Mouse (Mus musculus) liver, embryonic 11.5 days (tissue): ENCODE data around the gene Ivns1abp. TPM values are rescaled to one million over a fixed set of nuclear protein-coding genes. Genes with fewer than 3 reads are reported as not detected.

Experiments
- ATAC-seq: fragments of 200-750 bp; cut with Nextera tagmentation; replicated peaks from 2 replicates; pipeline ENCODE4 v1.8.0; 2017; ENCODE audit warnings: moderate number of reproducible peaks, mild to moderate bottlenecking, moderate TSS enrichment, moderate library complexity; ENCODE audit not compliant: low FRiP score
- DNase-seq: peaks from one replicate; pipeline ENCODE4 v3.0.0-alpha.2; 2017; ENCODE audit warnings: low spot score
- H3K27ac ChIP-seq: fragments of 300-500 bp; sonication (generic); 2 replicates; pipeline ENCODE4 v1.5.1; 2014; ENCODE audit warnings: mild to moderate bottlenecking, low read depth, low read length, control low read depth
- H3K27me3 ChIP-seq: fragments of 300-500 bp; sonication (generic); replicated peaks from 2 replicates; pipeline ENCODE4 v1.6.1; 2014; ENCODE audit warnings: low read length, mixed read lengths; ENCODE audit not compliant: control insufficient read depth, insufficient read depth
- H3K36me3 ChIP-seq: fragments of 300-500 bp; sonication (generic); 2 replicates; pipeline ENCODE4 v1.6.1; 2014; ENCODE audit warnings: mild to moderate bottlenecking, low read length, moderate library complexity, mixed read lengths; ENCODE audit not compliant: control insufficient read depth, insufficient read depth
- H3K4me1 ChIP-seq: fragments of 300-500 bp; sonication (generic); replicated peaks from 2 replicates; pipeline ENCODE4 v1.6.1; 2014; ENCODE audit warnings: low read length, mixed read lengths; ENCODE audit not compliant: control insufficient read depth, insufficient read depth
- H3K4me2 ChIP-seq: fragments of 300-500 bp; sonication (generic); 2 replicates; pipeline ENCODE4 v1.6.1; 2014; ENCODE audit warnings: mild to moderate bottlenecking, control low read depth, moderate library complexity
- H3K4me3 ChIP-seq: fragments of 300-500 bp; sonication (generic); 2 replicates; pipeline ENCODE4 v1.5.1; 2014; ENCODE audit warnings: low read depth, low read length, control low read depth
- H3K9ac ChIP-seq: fragments of 300-500 bp; sonication (generic); 2 replicates; pipeline ENCODE4 v1.6.1; 2014; ENCODE audit warnings: low read depth, low read length, control low read depth
- H3K9me3 ChIP-seq: fragments of 300-500 bp; sonication (generic); 2 replicates; pipeline ENCODE4 v1.6.1; 2016; ENCODE audit warnings: low read length, inconsistent platforms, mixed read lengths; ENCODE audit not compliant: control insufficient read depth
- WGBS: fragments of 180-500 bp; shearing (Covaris S2); extraction: QIAGEN DNeasy Blood & Tissue Kit; methylation state at CpG from one replicate; pipeline ENCODE4 v1.1.7; 2014; 5-methylcytosine and 5-hydroxymethylcytosine counted together
- polyA plus RNA-seq: library from polyadenylated mRNA; unstranded; fragments of >200 nt; fragmentation: Nextera tagmentation; extraction: Ambion mirVana; gene quantifications from 2 replicates; pipeline ENCODE4 v1.2.1, GENCODE M21; 2014

The Ivns1abp gene
- polyA plus RNA-seq, 1 experiment from 2014 or later, result 231 TPM

DNA sequence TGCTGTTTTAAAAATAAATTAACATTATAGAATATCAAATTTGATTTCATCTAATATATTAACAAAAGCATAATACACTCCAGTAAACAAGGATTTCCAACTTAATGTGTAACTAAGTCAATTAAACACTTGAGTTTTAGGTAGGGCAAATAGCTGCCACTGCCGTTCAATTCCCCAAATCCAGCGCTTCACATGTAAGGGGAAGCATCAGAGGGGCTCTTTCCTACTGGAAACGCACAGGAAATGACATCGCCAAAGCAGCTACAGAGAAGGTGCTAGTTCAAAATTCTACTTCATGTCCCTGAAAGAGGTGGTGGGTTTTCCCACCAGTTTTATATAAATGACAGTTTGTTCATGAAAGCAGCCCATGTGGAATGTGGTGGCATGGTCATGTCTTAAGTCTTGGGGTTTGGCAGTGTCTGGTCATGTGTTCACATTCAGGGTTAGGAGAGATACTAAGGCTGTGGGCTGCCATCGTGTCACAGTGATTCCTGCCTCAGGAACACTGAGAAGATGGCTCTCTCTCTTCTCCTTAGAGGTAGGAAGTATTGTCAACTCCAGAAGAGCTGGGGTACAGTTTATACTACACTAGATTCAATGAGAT is 23.5 kb downstream of the Ivns1abp start:
- DNase-seq (no peak), ATAC-seq (no peak)
- WGBS, result 87% methylated on average over 5 of the region's 5 CpGs
- Histone ChIP-seq H3K4me2 (no peak overlapping the region), H3K9ac (no peak overlapping the region), H3K27me3 (no peaks in the 10 kb centered on the region), H3K4me1 (no peaks in the 10 kb centered on the region), H3K36me3 (peaks cover 30% of the 10 kb centered on the region), H3K4me3 (no peak overlapping the region), H3K27ac (no peak overlapping the region), H3K9me3 (no peaks in the 10 kb centered on the region)

GRCm38 (mm10) chr1:151368444-151368843 is 24.2 kb downstream of the Ivns1abp start:
- peaks cover 27% of the 10 kb centered on the region for H3K36me3 ChIP-seq
- H3K9ac ChIP-seq, result no peak overlapping the region
- 87% methylated on average over 3 of the region's 3 CpGs for WGBS
- H3K27me3 ChIP-seq, result no peaks in the 10 kb centered on the region
- no peaks in the 10 kb centered on the region for H3K4me1 ChIP-seq
- no peak overlapping the region for H3K4me3 ChIP-seq
- no peak overlapping the region for H3K4me2 ChIP-seq
- DNase-seq (no peak), ATAC-seq (no peak)
- no peak overlapping the region for H3K27ac ChIP-seq
- H3K9me3 ChIP-seq, result no peaks in the 10 kb centered on the region

DNA sequence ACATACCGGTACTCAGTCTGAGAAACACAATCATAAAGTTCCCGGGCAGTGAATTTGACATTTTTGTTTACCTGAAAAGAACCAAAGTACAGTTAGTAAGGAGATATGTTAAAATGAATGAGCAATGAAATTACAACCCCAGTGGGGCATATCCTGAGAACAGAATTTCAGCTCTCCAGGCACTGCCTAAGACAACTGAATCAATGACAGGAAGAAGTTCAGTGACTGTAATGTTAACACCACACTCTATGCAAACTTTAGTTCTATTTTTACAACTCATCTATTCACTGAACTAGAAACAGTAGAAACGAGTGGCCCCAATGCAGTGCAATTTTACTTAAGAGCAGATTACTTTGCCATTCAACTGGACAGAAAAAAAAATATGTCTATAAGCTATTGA is 26.3 kb downstream of the Ivns1abp start:
- ATAC-seq (no peak), DNase-seq (no peak)
- Histone ChIP-seq H3K9me3 (no peaks in the 10 kb centered on the region), H3K27ac (no peak overlapping the region), H3K4me1 (no peaks in the 10 kb centered on the region), H3K27me3 (no peaks in the 10 kb centered on the region), H3K4me3 (no peak overlapping the region), H3K9ac (no peak overlapping the region), H3K36me3 (peaks cover 12% of the 10 kb centered on the region; the same call in 1 of the 2 replicates), H3K4me2 (no peak overlapping the region)
- WGBS, result 84% methylated on average over 3 of the region's 3 CpGs

DNA sequence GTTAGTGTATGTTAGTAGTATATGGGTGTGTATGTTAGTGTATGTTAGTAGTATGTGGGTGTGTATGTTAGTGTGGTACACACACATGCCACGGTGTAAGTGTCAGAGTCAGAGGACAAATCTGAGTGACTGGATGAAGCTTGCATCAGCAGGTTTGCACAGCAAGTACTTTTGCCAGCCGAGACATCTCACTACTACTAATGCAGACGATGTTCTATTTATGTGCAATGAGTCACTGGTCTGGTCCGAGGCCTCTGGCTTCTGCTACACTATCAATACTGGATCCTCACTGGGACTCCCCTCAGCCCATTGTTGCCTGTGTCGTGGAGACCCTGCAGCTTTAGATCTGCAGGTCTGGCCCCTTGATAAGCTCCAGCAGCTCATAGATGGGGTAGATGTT is 27.3 kb downstream of the Ivns1abp start:
- Histone ChIP-seq H3K27me3 (no peaks in the 10 kb centered on the region), H3K4me1 (no peaks in the 10 kb centered on the region), H3K4me2 (no peak overlapping the region), H3K36me3 (peaks cover 10% of the 10 kb centered on the region; the same call in 1 of the 2 replicates), H3K9me3 (no peaks in the 10 kb centered on the region), H3K4me3 (no peak overlapping the region), H3K9ac (no peak overlapping the region), H3K27ac (no peak overlapping the region)
- 78% methylated on average over 5 of the region's 5 CpGs for whole genome bisulfite sequencing
- DNase-seq (no peak), ATAC-seq (no peak)

GRCm38 (mm10) chr1:151372823-151373222 is 28.5 kb downstream of the Ivns1abp start:
- Histone ChIP-seq H3K9me3 (no peaks in the 10 kb centered on the region), H3K4me3 (no peak overlapping the region), H3K36me3 (peaks cover 14% of the 10 kb centered on the region; the same call in 1 of the 2 replicates), H3K4me2 (no peak overlapping the region), H3K4me1 (no peaks in the 10 kb centered on the region), H3K9ac (no peak overlapping the region), H3K27me3 (no peaks in the 10 kb centered on the region), H3K27ac (no peak overlapping the region)
- ATAC-seq (no peak), DNase-seq (no peak)
- WGBS, result 92% methylated on average over 1 of the region's 1 CpGs

DNA sequence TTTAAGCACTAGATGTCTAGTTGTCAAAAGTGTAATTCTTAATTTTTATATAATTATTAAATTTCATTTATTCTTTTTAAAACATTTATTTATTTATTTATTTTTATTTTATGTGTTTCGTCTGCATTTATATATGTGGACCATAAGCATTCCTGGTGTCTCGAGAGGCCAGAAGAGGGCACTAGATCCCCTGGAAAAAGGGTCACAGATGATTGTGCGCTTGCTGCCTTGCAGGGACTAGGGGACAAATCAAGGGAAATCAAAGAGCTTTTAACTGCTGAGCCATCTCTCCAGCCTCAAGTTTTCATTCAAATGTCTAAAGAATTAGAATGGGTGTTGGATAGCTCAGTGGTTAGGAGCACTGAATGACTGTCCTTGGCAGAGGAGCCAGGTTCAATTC is 33.1 kb downstream of the Ivns1abp start:
- Histone ChIP-seq H3K9me3 (no peaks in the 10 kb centered on the region), H3K27me3 (no peaks in the 10 kb centered on the region), H3K9ac (no peak overlapping the region), H3K27ac (no peak overlapping the region), H3K4me3 (no peak overlapping the region), H3K36me3 (peaks cover 7% of the 10 kb centered on the region; the same call in 1 of the 2 replicates), H3K4me1 (no peaks in the 10 kb centered on the region), H3K4me2 (no peak overlapping the region)
- no peak for DNase-seq
- 83% methylated on average over 3 of the region's 3 CpGs for WGBS
- ATAC-seq, result no peak

- no peak for ATAC-seq
- Histone ChIP-seq H3K36me3 (0 out of 2 replicates have a peak, but pooled peaks cover 2% of the 10 kb centered on the region), H3K9ac (no peak overlapping the region), H3K27ac (no peak overlapping the region), H3K4me1 (no peaks in the 10 kb centered on the region), H3K4me3 (no peak overlapping the region), H3K9me3 (no peaks in the 10 kb centered on the region), H3K4me2 (no peak overlapping the region), H3K27me3 (no peaks in the 10 kb centered on the region)
- DNase-seq, result no peak
- WGBS, result 94% methylated on average over 1 of the region's 1 CpGs
Measured at GRCm38 (mm10) chr1:151390029-151390428, 45.8 kb downstream of the Ivns1abp start.

DNA sequence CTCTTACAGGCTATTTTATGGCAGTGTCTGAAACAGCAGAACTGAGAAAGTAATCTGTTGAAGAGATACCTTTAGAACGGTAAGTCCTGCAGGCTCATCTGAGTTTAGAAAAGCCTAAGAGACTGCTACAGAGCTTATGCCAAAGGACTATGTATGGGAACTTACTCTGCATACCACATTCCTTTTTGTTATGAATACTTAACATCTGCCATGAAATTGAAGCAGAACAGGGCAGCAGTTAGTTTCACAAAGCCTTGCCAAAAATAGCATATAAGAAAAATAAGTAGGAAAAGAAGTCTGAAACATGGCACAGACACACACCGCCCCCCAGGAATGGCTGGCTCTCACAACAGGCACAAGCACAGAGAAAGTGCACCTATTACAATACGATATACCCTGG is 65.5 kb downstream of the Ivns1abp start:
- H3K27ac ChIP-seq, result no peak overlapping the region
- DNase-seq (no peak), ATAC-seq (no peak)
- H3K4me2 ChIP-seq, result no peak overlapping the region
- H3K4me3 ChIP-seq, result no peak overlapping the region
- no peak overlapping the region for H3K9ac ChIP-seq
- no peaks in the 10 kb centered on the region; the same call in 1 of the 2 replicates for H3K36me3 ChIP-seq
- H3K4me1 ChIP-seq, result no peaks in the 10 kb centered on the region
- 91% methylated on average over 3 of the region's 3 CpGs for WGBS
- H3K9me3 ChIP-seq, result no peaks in the 10 kb centered on the region
- no peaks in the 10 kb centered on the region for H3K27me3 ChIP-seq
